ENCODE assay signal across 8 mouse cellular contexts in genomic region chr12:12937088-12937487, GRCm38 (mm10). TPM values are rescaled to one million over a fixed set of nuclear protein-coding genes. Genes with fewer than 3 reads are reported as not detected.
A peak's percentile ranks its signal among the peaks of the same experiment; 100 is the strongest.
DNase-seq lines count a peak whose midpoint lies in the region; ATAC-seq and TF ChIP-seq lines count a peak whose summit lies in the region.

No protein-coding gene starts in this region.

- ATAC-seq in frontal cortex, adult (ENCODE audit: low TSS enrichment), result no peak
- no peak for ATAC-seq in monocyte, adult 5-6 weeks (replicated peaks; ENCODE audit: insufficient number of reproducible peaks, low FRiP score, low TSS enrichment, poor library complexity, severe bottlenecking)

- 63% methylated on average over 30 of the region's 30 CpGs for WGBS in olfactory bulb, adult 2 months

- TF ChIP-seq POLR2A in olfactory bulb, adult 2 months (IDR thresholded peaks at IDR 0.05; ENCODE audit: insufficient read depth, low read depth, low read length), result no peak

- intact Hi-C loops in left cerebral cortex, postnatal 25 days (cut with DNase I), result loop anchor here (5.0 kb wide), 1 partner anchor 155 kb away; no protein-coding TSS in a partner anchor

- TF ChIP-seq CTCF in olfactory bulb, adult 2 months (IDR thresholded peaks at IDR 0.05; ENCODE audit: insufficient read depth, low read depth, low read length), result no peak

- peaks cover 17% of the 10 kb centered on the region for H3K4me1 ChIP-seq in olfactory bulb, adult 2 months (ENCODE audit: control insufficient read depth, insufficient read depth, low read length)

- H3K4me3 ChIP-seq in olfactory bulb, adult 2 months (ENCODE audit: insufficient read depth, low read depth, low read length), result peak overlapping the region; percentile 40

- peak; percentile 10 to 12 for DNase-seq in frontal cortex, postnatal 14 days (ENCODE audit: low spot score in 2 of 2)
- DNase-seq in right cerebral cortex, adult 18-20 months, result peak; percentile 47
- DNase-seq in right cerebral cortex, postnatal 14 days, result no peak
- DNase-seq in left cerebral cortex, postnatal 25 days (ENCODE audit: low spot score in 2 of 2), result peak; percentile 10 to 40
- no peak for DNase-seq in ovary, postnatal 14 days (ENCODE audit: low spot score)

- no peak overlapping the region for H3K27ac ChIP-seq in olfactory bulb, adult 2 months (ENCODE audit: insufficient read depth, low read depth, low read length)

RNA-seq across cellular contexts. Expression of gene Mycn, which starts 4.6 kb away (rescaled TPM):
- 10 to 100 TPM; 12.9 to 13.3 TPM for total RNA-seq in left cerebral cortex, postnatal 25 days (2021)
- polyA plus RNA-seq in olfactory bulb, adult 2 months (2012; ENCODE audit: insufficient read depth, insufficient read length, low replicate concordance, missing spikeins), result not detected in 2 replicates
- total RNA-seq in monocyte, adult 5-6 weeks (2017), result not detected in 3 replicates

Comparison
In these comparisons a context has a peak if more than half of its experiments do, and no peak if none do; other contexts are left out.
1. DNase-seq: peak in frontal cortex, postnatal 14 days (2 of 2), right cerebral cortex, adult 18-20 months (single experiment) and left cerebral cortex, postnatal 25 days (2 of 2); none in right cerebral cortex, postnatal 14 days (single experiment) and ovary, postnatal 14 days (single experiment).
2. RNA of gene Mycn, which starts 4.6 kb away (total RNA-seq): 12.9 to 13.3 TPM in left cerebral cortex, postnatal 25 days; not detected in monocyte, adult 5-6 weeks; every median in the first group is over 10 times any median in the second.